Mouse (Mus musculus) kidney, postnatal 0 days (tissue): Measurements from ENCODE around the gene Cd19. TPM values are rescaled to one million over a fixed set of nuclear protein-coding genes. Genes with fewer than 3 reads are reported as not detected.

Experiments
- ATAC-seq: fragments of 200-750 bp; cut with Nextera tagmentation; replicated peaks from 2 replicates; pipeline ENCODE4 v1.8.0; 2017; ENCODE audit warnings: low read depth, moderate number of reproducible peaks, moderate TSS enrichment, moderate library complexity; ENCODE audit not compliant: low FRiP score
- DNase-seq: peaks from one replicate; pipeline ENCODE4 v3.0.0-alpha.2; 2016; ENCODE audit warnings: low spot score
- H3K27ac ChIP-seq: fragments of 300-500 bp; sonication (generic); 2 replicates; pipeline ENCODE4 v1.5.1; 2014; ENCODE audit warnings: mild to moderate bottlenecking
- H3K27me3 ChIP-seq: fragments of 300-500 bp; sonication (generic); 2 replicates; pipeline ENCODE4 v1.6.1; 2014; ENCODE audit warnings: low read length, mixed read lengths; ENCODE audit not compliant: insufficient read depth
- H3K36me3 ChIP-seq: fragments of 300-500 bp; sonication (generic); 2 replicates; pipeline ENCODE4 v1.6.1; 2014; ENCODE audit warnings: low read length, mixed read lengths; ENCODE audit not compliant: insufficient read depth
- H3K4me1 ChIP-seq: fragments of 300-500 bp; sonication (generic); replicated peaks from 2 replicates; pipeline ENCODE4 v1.6.1; 2014; ENCODE audit warnings: antibody characterized with exemption, low read length, mixed read lengths; ENCODE audit not compliant: insufficient read depth
- H3K4me2 ChIP-seq: fragments of 300-500 bp; sonication (generic); 2 replicates; pipeline ENCODE4 v1.6.1; 2014; ENCODE audit warnings: mild to moderate bottlenecking, low read length, moderate library complexity, mixed read lengths
- H3K4me3 ChIP-seq: fragments of 300-500 bp; sonication (generic); replicated peaks from 2 replicates; pipeline ENCODE4 v1.5.1; 2014; ENCODE audit warnings: low read depth, low read length
- H3K9ac ChIP-seq: fragments of 300-500 bp; sonication (generic); 2 replicates; pipeline ENCODE4 v1.6.1; 2014; ENCODE audit warnings: low read depth, low read length
- H3K9me3 ChIP-seq: fragments of 300-500 bp; sonication (generic); replicated peaks from 2 replicates; pipeline ENCODE4 v1.6.1; 2016; ENCODE audit warnings: low read length, inconsistent platforms, mixed read lengths
- CTCF ChIP-seq: IDR thresholded peaks from 2 replicates; pipeline ENCODE4 v1.5.1; 2016; ENCODE audit warnings: antibody characterized with exemption, low read depth, mild to moderate bottlenecking, moderate library complexity
- WGBS: fragments of 180-500 bp; shearing (Covaris S2); extraction: QIAGEN DNeasy Blood & Tissue Kit; methylation state at CpG from one replicate; pipeline ENCODE4 v1.1.7; 2014; 5-methylcytosine and 5-hydroxymethylcytosine counted together
- polyA plus RNA-seq: library from polyadenylated mRNA; unstranded; fragments of >200 nt; fragmentation: Nextera tagmentation; extraction: Ambion mirVana; gene quantifications from 2 replicates; pipeline ENCODE4 v1.2.1, GENCODE M21; 2015

The Cd19 gene
- polyA plus RNA-seq, 1 experiment from 2014 or later, result 0.16 TPM

DNA sequence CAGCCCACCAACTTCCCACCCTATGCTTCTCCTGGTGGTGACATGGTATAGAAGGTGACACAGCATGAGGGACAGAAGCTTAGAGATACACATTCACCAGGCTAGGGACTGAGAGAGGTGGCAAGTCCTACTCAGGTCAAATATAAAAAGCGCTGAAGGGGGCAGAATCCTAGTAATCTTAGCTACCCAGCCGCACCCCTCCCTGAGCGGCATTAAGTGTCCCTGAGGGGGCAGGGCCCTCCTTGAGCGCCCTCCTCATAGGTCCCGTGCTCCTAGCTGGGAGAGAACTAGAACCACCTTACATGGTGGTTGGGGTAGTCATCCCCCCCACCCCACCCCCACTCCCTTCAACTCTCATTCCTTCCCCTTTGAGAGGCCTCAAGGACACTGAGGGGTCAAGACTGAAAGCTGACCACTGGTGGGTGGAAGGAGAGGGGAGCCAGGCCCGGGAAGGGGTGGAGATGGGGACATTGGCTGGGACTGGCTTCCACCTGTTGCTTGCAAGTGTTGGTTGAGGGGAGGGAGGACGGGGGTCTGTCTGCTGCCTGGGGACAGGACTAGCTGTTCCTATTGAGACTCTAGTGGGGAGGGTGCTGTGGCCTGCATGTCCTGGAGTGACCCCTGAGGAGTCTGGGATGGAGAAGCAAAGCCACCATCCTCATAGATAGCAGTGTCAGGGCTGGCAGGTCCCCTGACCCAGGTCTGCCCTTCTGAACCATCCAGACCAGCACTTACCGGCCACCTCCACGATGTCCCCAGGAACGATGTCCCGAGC, 44.3 kb upstream of the Cd19 start:
- no peak overlapping the region for H3K4me2 ChIP-seq
- H3K4me1 ChIP-seq, result no peaks in the 10 kb centered on the region
- no peak overlapping the region for H3K27ac ChIP-seq
- no peak overlapping the region for H3K4me3 ChIP-seq
- no peaks in the 10 kb centered on the region for H3K36me3 ChIP-seq
- no peaks in the 10 kb centered on the region for H3K27me3 ChIP-seq
- no peaks in the 10 kb centered on the region for H3K9me3 ChIP-seq
- no peak overlapping the region for H3K9ac ChIP-seq
- ATAC-seq (0 out of 2 replicates have a peak, but pooled peaks have one; percentile 18), DNase-seq (no peak)
- no peak for TF ChIP-seq CTCF
- WGBS, result 57% methylated on average over 11 of the region's 11 CpGs

DNA sequence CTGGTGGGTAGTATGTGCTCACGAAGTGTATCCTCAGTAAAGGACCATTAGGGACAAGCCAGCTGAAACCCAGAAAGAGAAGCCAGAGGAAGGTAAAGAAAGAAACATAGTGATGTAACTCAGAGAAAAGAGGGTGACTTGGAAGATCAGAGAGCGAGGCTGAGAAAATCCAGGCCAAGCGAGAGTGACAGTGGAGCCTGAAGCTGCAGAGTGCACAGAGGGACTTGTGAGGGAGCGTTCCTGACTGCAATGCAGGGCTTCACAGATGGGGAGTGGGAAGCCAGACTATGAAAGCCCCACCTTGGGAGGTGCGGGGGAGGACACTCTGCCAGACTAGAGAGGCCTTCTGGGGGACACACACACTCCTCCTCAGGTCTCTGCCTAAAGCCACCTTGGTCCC, 43.5 kb upstream of the Cd19 start:
- WGBS, result 64% methylated on average over 5 of the region's 5 CpGs
- Histone ChIP-seq H3K9me3 (no peaks in the 10 kb centered on the region), H3K4me2 (no peak overlapping the region), H3K9ac (no peak overlapping the region), H3K36me3 (no peaks in the 10 kb centered on the region), H3K27ac (no peak overlapping the region), H3K4me1 (no peaks in the 10 kb centered on the region), H3K4me3 (no peak overlapping the region), H3K27me3 (no peaks in the 10 kb centered on the region)
- ATAC-seq (peak; percentile 18; the same call in 1 of the 2 replicates), DNase-seq (no peak)
- TF ChIP-seq CTCF, result no peak

DNA sequence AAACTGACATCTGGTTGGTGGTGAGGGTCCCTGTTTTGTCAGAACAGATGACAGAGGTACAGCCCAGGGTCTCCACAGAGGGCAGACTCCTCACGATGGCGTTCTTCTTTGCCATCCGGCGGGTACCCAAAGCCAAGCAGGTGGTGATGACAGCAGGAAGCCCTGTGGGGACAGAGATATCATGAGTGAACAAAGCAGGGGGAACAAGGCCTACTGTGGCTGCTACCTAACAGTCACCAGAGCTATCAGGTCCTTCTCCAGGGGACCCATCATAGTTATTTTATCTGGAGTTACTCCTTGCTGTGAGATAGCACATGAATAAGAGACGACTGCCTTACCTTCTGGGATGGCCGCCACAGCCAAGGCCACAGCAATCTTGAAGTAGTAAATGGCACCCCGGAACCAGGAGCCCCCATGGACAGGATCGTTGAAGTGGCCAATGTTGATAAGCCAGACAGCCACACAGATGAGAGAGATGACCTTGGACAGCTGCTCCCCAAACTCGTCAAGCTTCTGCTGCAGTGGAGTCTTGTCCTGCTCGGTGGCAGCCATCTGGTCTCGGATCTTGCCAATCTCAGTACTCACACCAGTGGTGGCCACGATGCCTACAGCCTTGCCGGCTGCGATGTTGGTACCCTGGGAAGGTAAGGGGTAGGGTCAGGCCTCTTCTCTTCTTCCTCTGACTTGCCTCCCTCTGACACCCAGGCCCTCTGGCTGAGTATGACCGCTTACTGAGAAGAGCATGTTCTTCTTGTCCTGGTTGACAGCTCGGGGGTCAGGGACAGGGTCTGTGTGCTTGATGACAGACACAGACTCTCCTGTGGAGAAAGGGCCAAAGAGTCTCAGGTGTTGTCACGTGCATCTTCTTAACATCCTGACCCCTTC, 41.9 kb upstream of the Cd19 start:
- H3K27ac ChIP-seq, result no peak overlapping the region

GRCm38 (mm10) chr7:126455242-126455641, 40.6 kb upstream of the Cd19 start:
- H3K9me3 ChIP-seq, result no peaks in the 10 kb centered on the region
- no peak overlapping the region for H3K4me2 ChIP-seq
- no peaks in the 10 kb centered on the region for H3K36me3 ChIP-seq
- no peaks in the 10 kb centered on the region for H3K27me3 ChIP-seq
- H3K9ac ChIP-seq, result no peak overlapping the region
- no peak for TF ChIP-seq CTCF
- ATAC-seq, result no peak
- no peak overlapping the region for H3K4me3 ChIP-seq
- 58% methylated on average over 2 of the region's 2 CpGs for WGBS
- DNase-seq, result no peak
- no peaks in the 10 kb centered on the region for H3K4me1 ChIP-seq
- H3K27ac ChIP-seq, result no peak overlapping the region

More for the DNA sequence above, 41.9 kb upstream of the Cd19 start:
- Histone ChIP-seq H3K9me3 (no peaks in the 10 kb centered on the region), H3K36me3 (no peaks in the 10 kb centered on the region), H3K4me2 (no peak overlapping the region), H3K4me3 (no peak overlapping the region), H3K4me1 (no peaks in the 10 kb centered on the region), H3K9ac (no peak overlapping the region), H3K27me3 (no peaks in the 10 kb centered on the region)
- ATAC-seq, result no peak
- WGBS, result 91% methylated on average over 17 of the region's 17 CpGs
- no peak for DNase-seq
- TF ChIP-seq CTCF, result no peak

DNA sequence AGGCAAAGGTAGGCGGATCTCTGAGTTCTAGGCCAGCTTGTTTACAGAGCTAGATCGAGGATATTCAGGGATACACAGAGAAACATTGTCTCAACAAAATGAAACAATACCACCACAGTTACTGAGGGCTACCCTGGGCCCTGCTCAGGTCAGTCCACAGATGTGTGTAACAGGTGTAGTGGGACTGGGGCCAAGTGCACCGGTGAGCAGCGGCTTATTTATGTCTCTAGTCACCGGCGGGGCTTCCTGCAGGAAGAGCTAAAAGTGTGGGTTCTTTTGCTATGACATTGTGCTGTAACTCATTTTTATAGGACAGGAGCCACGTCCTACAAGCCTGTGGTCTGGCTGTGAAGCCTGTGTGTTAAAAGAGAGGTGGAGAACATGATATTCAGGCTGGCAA, 39.2 kb upstream of the Cd19 start:
- H3K27me3 ChIP-seq, result no peaks in the 10 kb centered on the region
- no peak overlapping the region for H3K9ac ChIP-seq
- no peaks in the 10 kb centered on the region for H3K4me1 ChIP-seq
- ATAC-seq (no peak), DNase-seq (peak; percentile 39)
- no peak for TF ChIP-seq CTCF
- no peak overlapping the region for H3K27ac ChIP-seq
- no peaks in the 10 kb centered on the region for H3K36me3 ChIP-seq
- 18% methylated on average over 7 of the region's 7 CpGs for WGBS
- H3K4me2 ChIP-seq, result no peak overlapping the region
- no peaks in the 10 kb centered on the region for H3K9me3 ChIP-seq
- no peak overlapping the region for H3K4me3 ChIP-seq

DNA sequence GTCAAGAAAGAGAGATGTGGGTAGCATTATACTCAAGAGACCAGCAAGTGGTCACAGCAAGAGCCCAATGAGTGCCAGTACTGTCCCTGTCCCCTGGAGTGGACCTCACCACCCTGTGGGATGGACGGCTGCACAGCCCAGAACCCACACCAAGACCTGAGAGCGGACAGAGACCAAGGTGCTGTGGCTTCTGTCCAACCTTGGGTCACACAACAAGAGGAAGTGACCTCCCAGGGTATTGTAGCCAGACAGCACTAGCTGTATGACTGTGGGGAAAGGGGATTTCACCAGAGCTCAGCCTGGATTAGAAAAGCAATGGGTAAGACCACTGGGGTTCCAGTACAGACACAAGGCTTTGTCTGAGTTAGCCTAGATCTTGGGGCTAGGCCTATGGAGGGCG, 37.6 kb upstream of the Cd19 start:
- H3K9me3 ChIP-seq, result no peaks in the 10 kb centered on the region
- TF ChIP-seq CTCF, result no peak
- no peak overlapping the region for H3K4me2 ChIP-seq
- H3K4me3 ChIP-seq, result no peak overlapping the region
- peaks cover 10% of the 10 kb centered on the region; the same call in 1 of the 2 replicates for H3K36me3 ChIP-seq
- DNase-seq (no peak), ATAC-seq (no peak)
- WGBS, result 87% methylated on average over 3 of the region's 3 CpGs
- no peaks in the 10 kb centered on the region for H3K27me3 ChIP-seq
- no peak overlapping the region for H3K9ac ChIP-seq
- no peak overlapping the region for H3K27ac ChIP-seq
- H3K4me1 ChIP-seq, result no peaks in the 10 kb centered on the region
